Mouse (Mus musculus) cerebellum, adult 2 months (tissue): Measurements from ENCODE around the gene Gsta3.

Experiments
- CTCF ChIP-seq: fragments of 200-500 bp; IDR thresholded peaks from 2 replicates; pipeline ENCODE4 v1.5.1; 2011; ENCODE audit warnings: low read depth, mild to moderate bottlenecking, control low read depth, low read length, moderate library complexity, borderline replicate concordance; ENCODE audit not compliant: insufficient read depth
- POLR2A ChIP-seq: fragments of 200-500 bp; IDR thresholded peaks from 2 replicates; pipeline ENCODE4 v1.6.1; 2011; ENCODE audit warnings: low read length, control low read depth, borderline replicate concordance; ENCODE audit not compliant: insufficient read depth

DNA sequence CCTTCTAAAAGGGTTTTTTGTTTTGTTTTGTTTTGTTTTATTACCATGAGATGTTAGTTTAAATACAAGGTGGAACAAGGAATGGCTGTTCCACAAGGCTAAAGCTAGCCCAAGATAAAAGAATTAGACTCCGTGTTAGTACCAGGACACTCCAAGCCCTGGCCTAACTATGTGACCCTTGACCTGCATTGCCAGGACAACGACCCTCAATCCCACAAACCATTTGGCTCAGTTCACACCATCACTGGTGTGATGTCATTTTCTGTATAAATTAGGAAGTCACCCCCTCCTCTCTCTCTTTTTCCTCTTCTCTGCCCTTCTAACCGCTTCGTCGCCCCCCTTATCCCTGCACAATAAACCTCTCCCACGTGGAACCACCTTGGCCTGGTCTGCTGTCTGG, 11.3 kb downstream of the Gsta3 start:
- TF ChIP-seq CTCF (no peak), POLR2A (no peak)
